Mouse (Mus musculus) pancreas, adult 10 weeks (tissue): ENCODE results near the gene Gm9268. TPM values are rescaled to one million over a fixed set of nuclear protein-coding genes. Genes with fewer than 3 reads are reported as not detected.

Experiments
- polyA plus RNA-seq: library from polyadenylated mRNA; stranded (reverse); fragments of 350-450 nt; fragmentation: Illumina TruSeq; extraction: RNeasy Lipid Tissue Mini Kit (QIAGEN cat#74804); gene quantifications from one replicate; pipeline ENCODE4 v1.2.3, GENCODE M21; 2015; ENCODE audit warnings: low read depth, low replicate concordance; ENCODE audit not compliant: insufficient read depth

Gene Gm9268
- not detected for polyA plus RNA-seq

DNA sequence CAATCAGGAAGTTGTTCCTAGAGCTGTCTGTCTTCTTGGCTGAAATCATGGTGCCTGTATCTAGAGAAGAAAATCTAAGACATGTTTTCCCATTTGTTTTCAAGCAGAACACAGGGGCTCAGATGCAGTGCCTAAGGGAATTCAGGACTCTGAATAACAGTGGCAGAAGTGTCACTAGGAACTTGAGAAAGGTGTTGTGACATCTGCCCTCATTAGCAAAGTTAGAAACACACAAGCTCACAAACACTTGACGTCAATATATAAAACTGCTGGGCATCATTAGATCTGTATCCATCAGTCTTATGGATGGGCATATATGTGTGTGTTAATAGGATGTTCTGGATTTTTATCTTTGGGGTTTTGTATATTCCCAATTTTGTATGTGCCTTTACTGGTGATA is at the start of gene Gm9268:
Gene Gm9268, plus strand, starts transcription at position 301 of the 400 bp plus-strand sequence.

Other genes starting within 250 kb of the Gm9268 start
- not detected for gene Vmn2r62, start 225.2 kb upstream of the Gm9268 start, polyA plus RNA-seq
- gene Gm2381, start 151.5 kb upstream of the Gm9268 start, polyA plus RNA-seq: not detected
- gene Vmn2r63, start 84.9 kb upstream of the Gm9268 start, polyA plus RNA-seq: not detected
- not detected for gene Zfp936, start 95.5 kb downstream of the Gm9268 start, polyA plus RNA-seq